Mouse (Mus musculus) bone marrow, adult 2 months (tissue): ENCODE measurements at regions not wholly inside any gene's neighbourhood (a gene's known extent, or its start where the extent isn't known, plus 50 kb on each side); places are given as distances from the start of the nearest gene placed in this dataset.

Experiments used
- CTCF ChIP-seq: fragments of 200-500 bp; IDR thresholded peaks from 2 replicates; pipeline ENCODE4 v1.5.1; 2011; ENCODE audit warnings: low read length, control low read depth; ENCODE audit not compliant: control insufficient read depth, insufficient read depth
- POLR2A ChIP-seq: fragments of 200-500 bp; IDR thresholded peaks from 2 replicates; pipeline ENCODE4 v1.6.1; 2011; ENCODE audit warnings: low read depth, mild to moderate bottlenecking, control low read depth, low read length, borderline replicate concordance; ENCODE audit not compliant: control insufficient read depth

GRCm38 (mm10) chr7:73069352-73069751 is 306.0 kb upstream of the Rgma start:
- TF ChIP-seq CTCF, result no peak
- no peak for TF ChIP-seq POLR2A
